Mouse (Mus musculus): ENCODE measurements at regions not wholly inside any gene's neighbourhood (a gene's known extent, or its start where the extent isn't known, plus 50 kb on each side); places are given as distances from the start of the nearest gene placed in this dataset.
"Not testable (repeated sequence)": the region's sequence is repeated elsewhere in the genome, so short reads cannot be mapped to it uniquely, and the experiment has no call there.

- peak overlapping the region; percentile 70 for H3K27ac ChIP-seq (ENCODE audit: low read depth, low read length)
- no peaks in the 10 kb centered on the region for H3K4me1 ChIP-seq (ENCODE audit: control insufficient read depth, insufficient read depth, low read depth, low read length)
- H3K4me3 ChIP-seq (ENCODE audit: low read length): no peak overlapping the region
- H3K9ac ChIP-seq (ENCODE audit: low read depth, low read length): no peak overlapping the region
- H3K4me2 ChIP-seq (ENCODE audit: low read length): no peak overlapping the region
- no peaks in the 10 kb centered on the region for H3K27me3 ChIP-seq (replicated peaks; ENCODE audit: control insufficient read depth, insufficient read depth, low read length)
- 75% methylated on average over 2 of the region's 2 CpGs for WGBS
- no peaks in the 10 kb centered on the region for H3K36me3 ChIP-seq (ENCODE audit: control insufficient read depth, insufficient read depth, low read length)
- H3K9me3 ChIP-seq (ENCODE audit: control insufficient read depth, low read length): no peaks in the 10 kb centered on the region
- peak; percentile 73 for ATAC-seq
Observed at GRCm38 (mm10) chr12:48062620-48062942, 1243.9 kb upstream of the Nova1 start.

- peak; percentile 93 for ATAC-seq
- H3K4me2 ChIP-seq (ENCODE audit: low read length): no peak overlapping the region
- no peaks in the 10 kb centered on the region for H3K27me3 ChIP-seq (replicated peaks; ENCODE audit: control insufficient read depth, insufficient read depth, low read length)
- H3K36me3 ChIP-seq (ENCODE audit: control insufficient read depth, insufficient read depth, low read length): no peaks in the 10 kb centered on the region
- 40% methylated on average over 8 of the region's 8 CpGs for WGBS
- H3K4me1 ChIP-seq (ENCODE audit: control insufficient read depth, insufficient read depth, low read depth, low read length): no peaks in the 10 kb centered on the region
- H3K9me3 ChIP-seq (ENCODE audit: control insufficient read depth, low read length): no peaks in the 10 kb centered on the region
- peak overlapping the region; percentile 70 for H3K27ac ChIP-seq (ENCODE audit: low read depth, low read length)
- no peak overlapping the region; the same call in 1 of the 2 replicates for H3K9ac ChIP-seq (ENCODE audit: low read depth, low read length)
- H3K4me3 ChIP-seq (ENCODE audit: low read length): no peak overlapping the region
Observed at GRCm38 (mm10) chr12:48061898-48062619, 1243.3 kb upstream of the Nova1 start.

- Histone ChIP-seq H3K9me3 (ENCODE audit: control insufficient read depth, low read length) (no peaks in the 10 kb centered on the region), H3K4me3 (ENCODE audit: low read length) (no peak overlapping the region), H3K9ac (ENCODE audit: low read depth, low read length) (no peak overlapping the region), H3K4me1 (ENCODE audit: control insufficient read depth, insufficient read depth, low read depth, low read length) (no peaks in the 10 kb centered on the region), H3K27me3 (replicated peaks; ENCODE audit: control insufficient read depth, insufficient read depth, low read length) (no peaks in the 10 kb centered on the region), H3K4me2 (ENCODE audit: low read length) (no peak overlapping the region), H3K36me3 (ENCODE audit: control insufficient read depth, insufficient read depth, low read length) (no peaks in the 10 kb centered on the region), H3K27ac (ENCODE audit: low read depth, low read length) (no peak overlapping the region)
- no peak for ATAC-seq
Observed at GRCm38 (mm10) chr12:48020416-48020815, 1201.7 kb upstream of the Nova1 start.

GRCm38 (mm10) chr12:47975868-47976267, 1157.1 kb upstream of the Nova1 start:
- H3K4me3 ChIP-seq (ENCODE audit: low read length): no peak overlapping the region
- no peak for ATAC-seq
- no peaks in the 10 kb centered on the region for H3K9me3 ChIP-seq (ENCODE audit: control insufficient read depth, low read length)
- H3K9ac ChIP-seq (ENCODE audit: low read depth, low read length): no peak overlapping the region
- no peaks in the 10 kb centered on the region for H3K27me3 ChIP-seq (replicated peaks; ENCODE audit: control insufficient read depth, insufficient read depth, low read length)
- no peaks in the 10 kb centered on the region for H3K4me1 ChIP-seq (ENCODE audit: control insufficient read depth, insufficient read depth, low read depth, low read length)
- H3K36me3 ChIP-seq (ENCODE audit: control insufficient read depth, insufficient read depth, low read length): no peaks in the 10 kb centered on the region
- H3K27ac ChIP-seq (ENCODE audit: low read depth, low read length): no peak overlapping the region
- no peak overlapping the region for H3K4me2 ChIP-seq (ENCODE audit: low read length)

- Histone ChIP-seq H3K36me3 (ENCODE audit: control insufficient read depth, insufficient read depth, low read length) (no peaks in the 10 kb centered on the region), H3K27ac (ENCODE audit: low read depth, low read length) (no peak overlapping the region), H3K4me2 (ENCODE audit: low read length) (no peak overlapping the region), H3K9ac (ENCODE audit: low read depth, low read length) (no peak overlapping the region), H3K4me1 (ENCODE audit: control insufficient read depth, insufficient read depth, low read depth, low read length) (no peaks in the 10 kb centered on the region), H3K4me3 (ENCODE audit: low read length) (no peak overlapping the region), H3K9me3 (ENCODE audit: control insufficient read depth, low read length) (no peaks in the 10 kb centered on the region), H3K27me3 (replicated peaks; ENCODE audit: control insufficient read depth, insufficient read depth, low read length) (no peaks in the 10 kb centered on the region)
- 40% methylated on average over 2 of the region's 2 CpGs for WGBS
- ATAC-seq: no peak
Observed at GRCm38 (mm10) chr12:47969655-47970054, 1150.9 kb upstream of the Nova1 start.

- H3K4me2 ChIP-seq (ENCODE audit: low read length): no peak overlapping the region
- H3K9ac ChIP-seq (ENCODE audit: low read depth, low read length): no peak overlapping the region
- H3K27ac ChIP-seq (ENCODE audit: low read depth, low read length): no peak overlapping the region
- no peaks in the 10 kb centered on the region for H3K4me1 ChIP-seq (ENCODE audit: control insufficient read depth, insufficient read depth, low read depth, low read length)
- ATAC-seq: no peak
- WGBS: 82% methylated on average over 8 of the region's 8 CpGs
- no peaks in the 10 kb centered on the region for H3K27me3 ChIP-seq (replicated peaks; ENCODE audit: control insufficient read depth, insufficient read depth, low read length)
- no peaks in the 10 kb centered on the region for H3K36me3 ChIP-seq (ENCODE audit: control insufficient read depth, insufficient read depth, low read length)
- no peak overlapping the region for H3K4me3 ChIP-seq (ENCODE audit: low read length)
- no peaks in the 10 kb centered on the region for H3K9me3 ChIP-seq (ENCODE audit: control insufficient read depth, low read length)
Observed at GRCm38 (mm10) chr12:47954330-47954729, 1135.6 kb upstream of the Nova1 start.

- not testable (repeated sequence) for H3K9me3 ChIP-seq (ENCODE audit: control insufficient read depth, low read length); H3K4me2 ChIP-seq (ENCODE audit: low read length); H3K27me3 ChIP-seq (replicated peaks; ENCODE audit: control insufficient read depth, insufficient read depth, low read length); ATAC-seq; H3K9ac ChIP-seq (ENCODE audit: low read depth, low read length); H3K36me3 ChIP-seq (ENCODE audit: control insufficient read depth, insufficient read depth, low read length); H3K4me3 ChIP-seq (ENCODE audit: low read length); H3K27ac ChIP-seq (ENCODE audit: low read depth, low read length); H3K4me1 ChIP-seq (ENCODE audit: control insufficient read depth, insufficient read depth, low read depth, low read length)
- 39% methylated on average over 2 of the region's 2 CpGs for WGBS
Observed at GRCm38 (mm10) chr12:47939491-47939890, 1120.8 kb upstream of the Nova1 start.

- Histone ChIP-seq H3K9ac (ENCODE audit: low read depth, low read length) (no peak overlapping the region), H3K27me3 (replicated peaks; ENCODE audit: control insufficient read depth, insufficient read depth, low read length) (no peaks in the 10 kb centered on the region), H3K4me1 (ENCODE audit: control insufficient read depth, insufficient read depth, low read depth, low read length) (no peaks in the 10 kb centered on the region), H3K4me2 (ENCODE audit: low read length) (no peak overlapping the region), H3K4me3 (ENCODE audit: low read length) (no peak overlapping the region), H3K9me3 (ENCODE audit: control insufficient read depth, low read length) (no peaks in the 10 kb centered on the region), H3K36me3 (ENCODE audit: control insufficient read depth, insufficient read depth, low read length) (no peaks in the 10 kb centered on the region), H3K27ac (ENCODE audit: low read depth, low read length) (no peak overlapping the region)
- WGBS: 64% methylated on average over 2 of the region's 2 CpGs
- ATAC-seq: no peak
Observed at GRCm38 (mm10) chr12:47927007-47927406, 1108.3 kb upstream of the Nova1 start.
